Mouse (Mus musculus) bone marrow, adult 2 months (tissue): ENCODE results near the gene Abcd4.

Experiments
- CTCF ChIP-seq: fragments of 200-500 bp; IDR thresholded peaks from 2 replicates; pipeline ENCODE4 v1.5.1; 2011; ENCODE audit warnings: low read length, control low read depth; ENCODE audit not compliant: control insufficient read depth, insufficient read depth
- POLR2A ChIP-seq: fragments of 200-500 bp; IDR thresholded peaks from 2 replicates; pipeline ENCODE4 v1.6.1; 2011; ENCODE audit warnings: low read depth, mild to moderate bottlenecking, control low read depth, low read length, borderline replicate concordance; ENCODE audit not compliant: control insufficient read depth

DNA sequence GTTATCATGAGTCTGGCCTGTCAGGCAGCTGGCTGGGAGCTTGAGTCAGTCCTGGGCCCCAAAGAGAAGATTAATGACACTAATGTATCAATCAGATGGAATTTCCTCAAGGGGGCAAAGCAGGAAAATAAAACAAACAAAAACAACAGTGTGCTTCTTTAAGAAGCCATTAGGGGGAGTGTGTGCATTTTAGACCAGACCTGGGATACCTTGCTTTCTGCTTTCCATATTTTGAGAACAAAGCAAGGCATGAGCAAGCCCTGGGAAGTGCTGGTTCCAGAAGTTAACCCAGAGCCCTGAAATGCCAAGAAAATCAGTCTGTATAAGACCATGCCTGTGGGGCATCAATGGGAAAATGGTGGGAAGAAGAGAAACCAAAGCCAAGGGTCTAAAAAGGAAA lies 3.8 kb upstream of the Abcd4 start:
- TF ChIP-seq CTCF (no peak), POLR2A (no peak)
